Mouse (Mus musculus): ENCODE results near the gene Atp5e. TPM values are rescaled to one million over a fixed set of nuclear protein-coding genes. Genes with fewer than 3 reads are reported as not detected.
A peak's percentile ranks its signal among the peaks of the same experiment; 100 is the strongest.

Gene Atp5e
- polyA plus RNA-seq, 1 experiment = 303 TPM

- Histone ChIP-seq H3K36me3 (ENCODE audit: control insufficient read depth, insufficient read depth, low read length) (peaks cover 29% of the 10 kb centered on the region), H3K27me3 (ENCODE audit: control insufficient read depth, insufficient read depth, low read length) (no peaks in the 10 kb centered on the region), H3K27ac (ENCODE audit: insufficient read depth, low read depth, low read length) (no peak overlapping the region), H3K4me1 (ENCODE audit: control insufficient read depth, insufficient read depth, insufficient read length, low read length) (peaks cover 25% of the 10 kb centered on the region), H3K4me3 (ENCODE audit: low read depth, low read length) (peak overlapping the region; percentile 9; the same call in 1 of the 2 replicates)
- WGBS = 54% methylated on average over 7 of the region's 7 CpGs
- TF ChIP-seq POLR2A (IDR thresholded peaks at IDR 0.05; ENCODE audit: low read depth, low read length) = no peak
- no peak for TF ChIP-seq CTCF (IDR thresholded peaks at IDR 0.05; ENCODE audit: extremely low read depth, insufficient read length, insufficient replicate concordance, low read depth, low read length)
These were observed 7.0 kb upstream of the Atp5e start for GRCm38 (mm10) chr2:174470786-174471405.

GRCm38 (mm10) chr2:174470333-174470732 lies 6.4 kb upstream of the Atp5e start:
- Histone ChIP-seq H3K27me3 (ENCODE audit: control insufficient read depth, insufficient read depth, low read length) (no peaks in the 10 kb centered on the region), H3K4me3 (ENCODE audit: low read depth, low read length) (no peak overlapping the region)
- no peak for TF ChIP-seq CTCF (IDR thresholded peaks at IDR 0.05; ENCODE audit: extremely low read depth, insufficient read length, insufficient replicate concordance, low read depth, low read length)
- no peak for TF ChIP-seq POLR2A (IDR thresholded peaks at IDR 0.05; ENCODE audit: low read depth, low read length)

GRCm38 (mm10) chr2:174463370-174463769 lies 535 bp downstream of the Atp5e start:
- H3K4me1 ChIP-seq (ENCODE audit: control insufficient read depth, insufficient read depth, insufficient read length, low read length) = no peaks in the 10 kb centered on the region
- H3K27ac ChIP-seq (ENCODE audit: insufficient read depth, low read depth, low read length) = peak overlapping the region; percentile 73
- no peaks in the 10 kb centered on the region for H3K27me3 ChIP-seq (ENCODE audit: control insufficient read depth, insufficient read depth, low read length)
- WGBS = 15% methylated on average over 10 of the region's 10 CpGs
- peak overlapping the region; percentile 70 for H3K4me3 ChIP-seq (ENCODE audit: low read depth, low read length)
- H3K36me3 ChIP-seq (ENCODE audit: control insufficient read depth, insufficient read depth, low read length) = peaks cover 51% of the 10 kb centered on the region
- no peak for TF ChIP-seq POLR2A (IDR thresholded peaks at IDR 0.05; ENCODE audit: low read depth, low read length)

More at GRCm38 (mm10) chr2:174470333-174470732, 6.4 kb upstream of the Atp5e start:
- H3K4me1 ChIP-seq (ENCODE audit: control insufficient read depth, insufficient read depth, insufficient read length, low read length) = peaks cover 25% of the 10 kb centered on the region
- 54% methylated on average over 4 of the region's 4 CpGs for WGBS
- peaks cover 33% of the 10 kb centered on the region for H3K36me3 ChIP-seq (ENCODE audit: control insufficient read depth, insufficient read depth, low read length)
- H3K27ac ChIP-seq (ENCODE audit: insufficient read depth, low read depth, low read length) = no peak overlapping the region

GRCm38 (mm10) chr2:174459365-174459764 lies 4.5 kb downstream of the Atp5e start:
- Histone ChIP-seq H3K4me3 (ENCODE audit: low read depth, low read length) (no peak overlapping the region), H3K36me3 (ENCODE audit: control insufficient read depth, insufficient read depth, low read length) (peaks cover 23% of the 10 kb centered on the region), H3K27ac (ENCODE audit: insufficient read depth, low read depth, low read length) (no peak overlapping the region), H3K4me1 (ENCODE audit: control insufficient read depth, insufficient read depth, insufficient read length, low read length) (no peaks in the 10 kb centered on the region), H3K27me3 (ENCODE audit: control insufficient read depth, insufficient read depth, low read length) (no peaks in the 10 kb centered on the region)
- 40% methylated on average over 2 of the region's 2 CpGs for WGBS
- TF ChIP-seq POLR2A (IDR thresholded peaks at IDR 0.05; ENCODE audit: low read depth, low read length) (no peak), CTCF (IDR thresholded peaks at IDR 0.05; ENCODE audit: extremely low read depth, insufficient read length, insufficient replicate concordance, low read depth, low read length) (no peak)

- no peak overlapping the region for H3K4me3 ChIP-seq (ENCODE audit: low read depth, low read length)
- 61% methylated on average over 7 of the region's 7 CpGs for WGBS
- H3K36me3 ChIP-seq (ENCODE audit: control insufficient read depth, insufficient read depth, low read length) = no peaks in the 10 kb centered on the region
- H3K4me1 ChIP-seq (ENCODE audit: control insufficient read depth, insufficient read depth, insufficient read length, low read length) = no peaks in the 10 kb centered on the region
- H3K27me3 ChIP-seq (ENCODE audit: control insufficient read depth, insufficient read depth, low read length) = no peaks in the 10 kb centered on the region
- H3K27ac ChIP-seq (ENCODE audit: insufficient read depth, low read depth, low read length) = no peak overlapping the region
- no peak for TF ChIP-seq POLR2A (IDR thresholded peaks at IDR 0.05; ENCODE audit: low read depth, low read length)
- peak; percentile 53; the same call in 1 of the 2 replicates for TF ChIP-seq CTCF (IDR thresholded peaks at IDR 0.05; ENCODE audit: extremely low read depth, insufficient read length, insufficient replicate concordance, low read depth, low read length)
These were observed 10.2 kb downstream of the Atp5e start for GRCm38 (mm10) chr2:174453681-174454080.

GRCm38 (mm10) chr2:174450353-174450752 lies 13.6 kb downstream of the Atp5e start, which contains the start of gene Tubb1:
Tubb1 (plus strand) TSS chr2:174450695.
- Histone ChIP-seq H3K27me3 (ENCODE audit: control insufficient read depth, insufficient read depth, low read length) (no peaks in the 10 kb centered on the region), H3K27ac (ENCODE audit: insufficient read depth, low read depth, low read length) (no peak within 1 kb of the TSS), H3K36me3 (ENCODE audit: control insufficient read depth, insufficient read depth, low read length) (no peaks in the 10 kb centered on the region), H3K4me3 (ENCODE audit: low read depth, low read length) (no peak within 1 kb of the TSS), H3K4me1 (ENCODE audit: control insufficient read depth, insufficient read depth, insufficient read length, low read length) (no peaks in the 10 kb centered on the region)
- no peak for TF ChIP-seq POLR2A (IDR thresholded peaks at IDR 0.05; ENCODE audit: low read depth, low read length)
- no peak for TF ChIP-seq CTCF (IDR thresholded peaks at IDR 0.05; ENCODE audit: extremely low read depth, insufficient read length, insufficient replicate concordance, low read depth, low read length)
- 72% methylated on average over 4 of the region's 4 CpGs for WGBS

- Histone ChIP-seq H3K4me3 (ENCODE audit: low read depth, low read length) (no peak overlapping the region), H3K27me3 (ENCODE audit: control insufficient read depth, insufficient read depth, low read length) (no peaks in the 10 kb centered on the region), H3K4me1 (ENCODE audit: control insufficient read depth, insufficient read depth, insufficient read length, low read length) (no peaks in the 10 kb centered on the region), H3K36me3 (ENCODE audit: control insufficient read depth, insufficient read depth, low read length) (no peaks in the 10 kb centered on the region), H3K27ac (ENCODE audit: insufficient read depth, low read depth, low read length) (no peak overlapping the region)
- whole genome bisulfite sequencing = 84% methylated on average over 4 of the region's 4 CpGs
- TF ChIP-seq CTCF (IDR thresholded peaks at IDR 0.05; ENCODE audit: extremely low read depth, insufficient read length, insufficient replicate concordance, low read depth, low read length) (no peak), POLR2A (IDR thresholded peaks at IDR 0.05; ENCODE audit: low read depth, low read length) (no peak)
These were observed 15.5 kb downstream of the Atp5e start for GRCm38 (mm10) chr2:174448405-174448804.
